Mouse (Mus musculus): ENCODE data around the gene Gm20388.

DNA sequence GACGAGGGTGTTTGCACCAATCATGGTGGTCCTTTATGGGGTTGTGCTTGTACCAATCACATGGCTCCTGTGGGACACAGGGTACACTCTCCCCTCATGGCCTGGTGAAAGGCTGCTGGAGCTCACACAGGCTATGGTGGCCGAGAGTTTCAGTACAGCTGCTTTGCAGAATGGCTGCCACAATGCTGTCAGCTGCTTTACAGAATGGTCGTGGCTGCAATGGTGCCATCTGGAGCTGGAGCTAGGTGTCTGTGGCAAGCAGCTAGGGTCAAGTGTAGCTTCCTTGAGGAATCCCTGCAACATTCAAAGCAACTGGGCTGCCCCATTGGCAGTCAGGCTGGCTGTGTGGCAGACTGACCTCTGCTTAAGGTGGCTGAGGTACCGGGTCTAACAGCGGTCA is 3809.2 kb downstream of the Gm20388 start:
- TF ChIP-seq EP300 (IDR thresholded peaks at IDR 0.05; ENCODE audit: low read depth), result no peak
- no peak for TF ChIP-seq CTCF (IDR thresholded peaks at IDR 0.05; ENCODE audit: low read depth)

All from liver, embryonic 14.5 days (tissue).